Mouse (Mus musculus) kidney, adult 2 months (tissue): ENCODE results near the gene Angptl8.

Experiments used
- CTCF ChIP-seq: fragments of 200-500 bp; conservative IDR thresholded peaks from 2 replicates; pipeline ENCODE4 v1.5.1; 2011; ENCODE audit warnings: low read depth, mild to moderate bottlenecking, control low read depth, low read length, moderate library complexity, mixed read lengths; ENCODE audit not compliant: insufficient read depth, insufficient read length
- POLR2A ChIP-seq: fragments of 200-500 bp; IDR thresholded peaks from one replicate; pipeline ENCODE4 v1.6.1; 2011; ENCODE audit warnings: low read depth, low read length, control low read depth

GRCm38 (mm10) chr9:21866641-21867040 lies 31.3 kb downstream of the Angptl8 start:
- TF ChIP-seq CTCF, result no peak
- TF ChIP-seq POLR2A, result no peak
